Mouse (Mus musculus) cerebellum, adult 18-20 months (tissue): Measurements from ENCODE around the gene Pdzd8.

Experiments used
- DNase-seq, 2 experiments: peaks; one replicate each; pipeline ENCODE4 v3.0.0; 2021

The Pdzd8 gene

DNA sequence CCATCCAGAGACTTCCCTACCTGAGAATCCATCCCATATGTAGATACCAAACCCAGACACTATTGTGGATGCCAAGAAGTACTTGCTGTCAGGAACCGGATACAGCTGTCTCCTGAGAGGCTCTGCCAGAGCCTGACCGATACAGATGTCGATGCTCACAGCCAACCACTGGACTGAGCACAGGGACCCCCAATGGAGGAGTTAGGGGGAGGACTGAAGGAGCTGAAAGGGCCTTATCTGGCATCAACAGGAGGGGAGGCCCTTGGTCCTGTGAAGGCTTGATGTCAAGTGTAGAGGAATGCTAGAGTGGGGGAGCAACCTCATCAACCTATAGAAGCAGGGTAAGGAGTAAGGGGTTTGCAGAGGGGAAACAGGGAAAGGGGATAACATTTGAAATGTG lies 7.2 kb upstream of the Pdzd8 start:
- no peak for DNase-seq

DNA sequence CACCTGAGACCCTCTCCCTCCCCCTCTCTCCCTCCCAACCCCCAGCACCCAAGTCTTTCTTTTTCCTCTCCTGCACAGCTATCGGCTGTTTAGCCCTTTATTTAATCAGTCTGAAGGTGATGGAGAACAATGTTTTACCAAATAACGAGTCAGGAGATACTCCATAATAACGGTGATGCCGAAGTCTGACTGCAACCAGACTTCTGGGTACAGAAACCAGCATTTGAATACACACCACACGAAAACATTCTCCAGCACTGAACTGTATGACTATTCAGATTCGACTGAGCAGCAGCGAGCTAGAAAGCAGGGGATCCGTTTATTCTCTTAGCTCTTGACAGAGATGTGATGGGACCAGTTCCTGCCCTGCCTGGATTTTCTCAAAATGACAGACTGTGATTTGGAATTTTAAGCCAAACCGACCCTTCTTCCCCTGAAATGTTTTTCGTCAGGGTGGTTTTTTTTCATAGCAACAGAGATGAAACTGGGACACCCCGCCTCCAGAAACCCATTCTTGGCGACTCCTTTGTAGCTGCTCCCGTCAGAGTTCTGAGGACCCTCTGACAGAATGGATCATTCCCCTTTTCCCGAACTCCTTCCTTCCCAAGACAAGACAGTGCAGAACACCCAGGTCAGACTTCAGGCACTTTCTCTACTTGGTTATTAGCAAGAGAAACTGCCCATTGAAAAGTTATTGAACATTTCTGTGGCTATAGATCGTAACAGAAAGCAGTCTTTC lies 5.7 kb upstream of the Pdzd8 start:
- no peak for DNase-seq

DNA sequence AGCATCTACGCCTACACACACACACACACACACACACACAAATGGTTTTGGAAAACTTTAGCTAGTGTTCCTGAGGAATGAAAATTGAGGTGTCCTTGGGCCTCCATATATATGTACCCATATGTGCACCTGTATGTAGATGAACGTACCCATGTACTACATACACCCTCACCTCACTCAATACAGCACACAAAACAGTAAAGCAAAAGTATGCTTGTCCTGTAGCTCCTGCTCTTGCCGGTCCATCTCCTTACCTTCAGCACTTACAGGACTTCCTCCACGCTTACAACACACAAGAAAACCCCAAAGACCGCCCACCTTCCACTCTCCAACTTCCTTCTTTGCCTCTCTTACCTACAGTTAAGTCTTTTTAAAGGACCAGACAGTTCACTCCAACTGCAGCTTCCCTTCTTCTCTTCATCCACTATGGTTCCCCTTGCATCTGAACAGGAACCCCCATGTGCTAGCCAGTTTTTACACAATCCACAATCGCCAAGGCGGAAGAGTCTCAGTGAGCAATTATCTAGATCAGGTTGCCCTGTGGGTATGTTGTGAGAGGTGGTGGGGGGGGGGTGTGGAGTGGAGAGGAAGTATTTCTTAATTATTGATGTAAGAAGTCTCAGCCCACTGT lies 4.8 kb upstream of the Pdzd8 start:
- DNase-seq = no peak

DNA sequence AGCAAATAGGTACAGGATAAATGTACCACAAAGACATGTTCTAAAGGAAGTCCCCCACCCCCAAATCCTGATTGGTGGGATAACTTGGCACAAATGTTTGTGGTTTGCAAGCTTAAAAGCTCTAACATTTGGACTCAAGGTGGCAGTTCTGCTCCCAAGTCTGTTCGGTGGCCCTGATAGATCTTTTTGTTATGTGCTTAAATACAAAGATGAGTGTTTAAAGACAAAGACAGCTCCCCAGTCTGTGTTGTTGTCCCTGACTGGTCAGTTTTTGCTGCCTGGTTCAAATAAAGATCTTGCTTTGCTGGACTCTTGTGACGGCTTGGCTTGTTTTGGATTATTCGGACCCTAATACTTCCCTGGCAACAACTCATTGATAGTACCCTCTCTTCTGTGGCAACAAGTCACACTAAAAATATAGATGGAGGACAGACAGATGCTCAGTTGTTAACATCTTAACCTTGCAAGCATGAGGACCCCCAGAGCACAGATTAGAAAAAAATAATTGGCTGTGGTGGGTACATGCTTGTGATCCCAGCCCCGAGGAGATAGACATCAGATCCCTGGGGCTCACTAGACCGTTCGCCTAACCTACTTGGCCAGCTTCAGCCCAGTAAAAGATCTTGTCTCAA lies 3.9 kb upstream of the Pdzd8 start:
- DNase-seq = no peak

DNA sequence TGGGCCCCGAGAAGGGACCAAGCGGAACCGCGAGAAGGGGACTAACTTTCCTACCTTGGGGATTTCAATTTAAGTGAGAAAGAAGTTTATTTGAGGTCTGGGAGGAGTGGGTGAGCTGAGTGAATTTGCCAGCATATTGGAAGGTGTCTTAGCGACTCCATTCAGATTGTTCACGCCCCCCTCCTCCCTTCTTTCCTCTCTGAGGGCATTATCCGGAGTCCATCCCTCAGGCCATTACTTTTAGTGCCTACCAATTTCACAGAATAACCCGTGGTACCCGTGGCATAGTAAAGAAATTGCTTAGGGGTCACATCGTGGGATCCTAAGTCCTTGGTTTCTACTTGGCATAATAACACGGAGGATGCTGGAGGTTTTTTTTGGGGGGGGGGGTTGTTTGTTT lies 745 bp upstream of the Pdzd8 start:
- no peak for DNase-seq

- peak in 1 of 2 experiments; percentile 42 for DNase-seq
These were observed 411 bp downstream of the Pdzd8 start for GRCm38 (mm10) chr19:59345081-59345657.

DNA sequence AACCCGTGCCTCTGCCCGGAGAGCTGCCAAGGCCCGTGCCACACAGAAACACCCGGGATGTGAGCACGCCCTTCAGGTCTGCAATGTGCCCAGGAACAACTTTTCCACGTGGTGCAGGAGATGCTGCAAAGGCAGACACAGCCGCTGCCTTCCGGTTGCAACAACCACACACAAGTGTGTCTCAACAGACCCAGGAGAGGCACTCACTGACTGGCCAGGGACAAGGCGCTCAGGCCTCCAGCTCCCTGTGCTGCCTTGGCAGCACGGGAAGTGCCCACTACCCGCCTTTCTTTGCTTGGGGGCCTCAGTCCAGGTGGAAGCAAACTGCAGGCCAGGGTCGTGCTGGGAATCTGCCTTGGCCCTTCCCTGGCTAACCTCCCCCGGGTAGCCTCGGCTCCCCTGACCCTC lies 1.3 kb downstream of the Pdzd8 start:
- DNase-seq = peak; percentile 29 to 42

DNA sequence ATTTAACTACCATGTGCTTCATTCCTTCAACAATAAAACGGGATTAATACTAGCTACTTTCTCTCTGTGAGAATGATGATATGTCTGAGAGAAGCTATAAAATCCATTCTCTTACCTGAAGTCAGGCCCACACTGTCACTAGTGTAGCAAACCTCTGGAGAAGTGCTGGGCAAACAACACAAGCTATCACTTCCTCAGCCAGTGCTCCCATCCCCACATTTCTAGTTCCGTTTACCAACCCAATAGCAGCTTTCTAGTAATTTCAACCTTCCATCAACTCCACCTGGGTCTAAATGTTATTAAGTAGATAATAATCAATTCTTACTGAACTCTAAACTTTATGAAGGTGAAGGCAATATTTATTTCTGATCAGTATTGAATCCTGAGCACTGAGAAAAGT lies 2.6 kb downstream of the Pdzd8 start:
- no peak for DNase-seq

DNA sequence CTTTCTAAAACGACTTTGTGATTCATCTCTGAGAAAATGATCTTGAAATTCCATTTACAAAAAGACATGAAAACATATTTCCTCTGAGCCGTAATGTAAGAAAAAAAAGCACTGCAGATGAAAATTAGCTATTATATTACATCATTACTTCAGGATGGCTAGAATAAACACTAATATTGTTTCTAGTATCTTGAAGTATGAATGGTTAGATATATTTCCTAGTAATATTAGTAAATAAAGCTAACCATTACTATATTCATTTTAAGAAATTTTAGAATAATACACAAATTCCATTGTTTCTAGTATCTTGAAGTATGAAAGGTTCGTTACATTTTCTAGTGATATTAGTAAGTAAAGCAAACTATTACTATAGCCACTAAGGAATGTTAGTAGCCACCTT lies 5.7 kb downstream of the Pdzd8 start:
- DNase-seq = no peak

- no peak for DNase-seq
These were observed 7.5 kb downstream of the Pdzd8 start for GRCm38 (mm10) chr19:59337872-59338681.

DNA sequence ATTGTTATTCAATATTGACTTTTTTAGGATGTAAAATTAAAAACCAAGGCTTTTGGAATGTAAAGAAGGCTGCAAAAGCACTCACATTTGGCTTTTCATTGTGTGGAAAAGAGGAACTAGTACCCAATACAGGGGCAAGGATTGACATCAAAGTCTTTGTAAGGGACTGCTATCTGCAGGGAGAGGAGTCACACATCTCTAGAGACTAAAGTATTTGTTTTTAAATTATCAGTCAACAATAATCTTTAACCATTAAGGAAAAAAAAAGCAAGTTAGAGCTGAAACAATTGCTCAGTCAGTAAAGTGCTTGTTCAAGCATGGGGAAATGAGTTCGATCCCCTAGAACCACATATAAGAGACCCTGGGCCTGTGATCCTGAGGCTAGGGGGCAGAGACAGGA lies 8.9 kb downstream of the Pdzd8 start:
- no peak for DNase-seq

- DNase-seq = no peak
These were observed 14.8 kb downstream of the Pdzd8 start for GRCm38 (mm10) chr19:59330816-59331225.

DNA sequence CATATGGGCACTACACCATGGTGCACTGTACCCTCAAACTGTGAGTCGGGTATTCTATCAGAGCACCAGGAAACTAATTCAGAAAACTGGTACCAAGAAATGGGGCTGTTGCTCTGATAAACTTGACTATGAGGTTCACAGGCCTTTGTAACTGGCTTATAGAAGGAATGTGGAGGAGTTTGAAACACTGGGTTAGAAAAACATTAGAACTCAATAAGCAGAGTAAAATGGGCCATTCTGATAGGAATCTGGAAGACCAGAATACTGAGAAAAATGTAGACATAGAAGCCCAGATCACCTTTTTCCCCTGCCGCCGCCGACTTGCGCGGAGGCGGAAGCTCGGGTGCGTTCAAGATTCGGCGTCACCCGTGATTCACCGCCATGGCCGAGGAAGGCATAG lies 23.6 kb downstream of the Pdzd8 start, which contains the start of gene Rps12-ps3:
Gene Rps12-ps3, plus strand, starts transcription at position 301 of the 400 bp plus-strand sequence.
- DNase-seq = no peak

- DNase-seq = peak in 1 of 2 experiments; percentile 19
These were observed 29.0 kb downstream of the Pdzd8 start for GRCm38 (mm10) chr19:59316571-59316970.

DNA sequence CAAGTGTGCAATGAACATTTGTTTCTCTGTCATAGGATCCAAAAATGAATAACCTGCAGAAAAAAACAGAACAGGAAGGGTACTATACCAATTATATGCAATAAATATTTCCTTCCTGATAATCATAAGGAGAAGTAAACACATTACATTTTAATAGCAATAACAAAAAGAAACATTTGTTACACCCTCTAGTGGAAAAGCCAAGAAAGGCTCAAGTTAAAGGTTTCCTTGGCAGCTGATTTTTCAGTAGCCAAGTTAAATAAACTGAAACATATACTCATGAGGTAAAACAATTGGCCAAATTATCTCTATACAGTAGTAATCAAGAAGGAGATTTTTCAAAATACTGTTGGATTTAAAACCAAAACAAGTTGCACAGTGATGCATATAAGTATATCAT lies 30.3 kb downstream of the Pdzd8 start:
- DNase-seq = no peak

DNA sequence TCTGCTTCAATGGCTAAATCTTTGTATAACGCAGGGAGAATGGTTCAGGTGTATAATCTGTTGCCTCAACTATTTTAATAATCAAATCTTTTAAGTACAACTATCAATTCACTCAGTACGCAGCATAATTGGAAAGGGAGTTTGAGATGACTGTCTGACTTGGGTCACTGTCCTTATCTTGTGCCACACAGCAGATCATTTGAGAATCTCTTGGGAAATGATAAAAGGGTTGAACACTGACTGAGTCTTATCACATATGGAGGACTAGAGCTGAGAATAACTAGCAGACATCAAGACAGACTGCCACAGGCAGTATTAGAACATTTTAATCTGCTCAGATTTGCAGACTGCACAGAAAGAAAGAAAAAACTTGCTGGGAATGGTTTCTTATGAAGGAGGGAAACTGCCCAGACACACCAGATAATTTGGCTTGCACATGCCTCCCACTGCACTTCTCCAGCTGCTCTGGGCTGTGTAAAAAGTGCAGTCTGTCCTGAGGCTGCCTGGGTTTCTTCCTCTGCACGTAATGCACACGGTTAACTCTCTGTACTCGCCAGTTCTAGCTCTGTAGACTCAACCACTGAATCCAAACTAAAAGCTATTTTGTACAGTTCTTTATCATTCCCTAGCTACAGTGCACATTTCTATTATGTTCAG lies 53.3 kb downstream of the Pdzd8 start:
- DNase-seq = no peak

DNA sequence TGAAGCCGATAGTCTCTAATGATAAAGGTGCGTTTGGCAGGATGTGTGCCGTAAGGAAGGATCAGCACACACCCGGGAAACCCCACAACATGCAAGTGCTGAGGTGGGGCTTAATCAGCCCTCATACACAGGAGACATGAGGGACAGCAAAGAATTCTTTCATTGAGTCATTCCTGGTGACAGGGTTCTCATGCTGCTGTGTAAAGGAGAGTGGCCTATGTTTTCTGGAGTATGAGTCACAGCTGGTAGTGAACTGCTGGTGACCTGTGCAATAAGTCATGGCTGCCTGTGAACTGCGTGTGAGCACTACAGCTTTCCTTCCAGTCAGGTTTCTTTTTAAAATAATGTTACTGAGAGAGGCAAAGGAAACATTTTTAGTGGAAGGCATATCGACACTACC lies 55.8 kb downstream of the Pdzd8 start:
- no peak for DNase-seq

DNA sequence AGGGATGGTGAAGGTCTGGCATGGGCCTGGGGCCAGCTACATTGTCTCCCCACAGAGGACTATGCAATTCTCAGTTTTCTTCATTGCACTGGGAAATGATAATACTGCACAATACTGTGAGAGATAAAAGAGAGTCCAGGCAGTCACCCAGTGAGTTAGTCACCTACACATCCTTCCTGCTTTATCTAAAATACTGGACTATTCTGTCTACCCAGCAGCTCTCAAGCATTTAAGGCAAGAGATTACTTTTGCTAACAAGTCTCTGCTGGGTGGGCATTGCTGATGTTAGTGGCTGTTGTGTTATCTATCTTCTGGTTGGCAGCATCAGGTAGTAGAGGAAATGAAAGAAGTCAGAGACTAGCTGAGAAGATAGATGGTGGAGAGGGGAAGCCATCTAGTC lies 56.5 kb downstream of the Pdzd8 start:
- no peak for DNase-seq

DNA sequence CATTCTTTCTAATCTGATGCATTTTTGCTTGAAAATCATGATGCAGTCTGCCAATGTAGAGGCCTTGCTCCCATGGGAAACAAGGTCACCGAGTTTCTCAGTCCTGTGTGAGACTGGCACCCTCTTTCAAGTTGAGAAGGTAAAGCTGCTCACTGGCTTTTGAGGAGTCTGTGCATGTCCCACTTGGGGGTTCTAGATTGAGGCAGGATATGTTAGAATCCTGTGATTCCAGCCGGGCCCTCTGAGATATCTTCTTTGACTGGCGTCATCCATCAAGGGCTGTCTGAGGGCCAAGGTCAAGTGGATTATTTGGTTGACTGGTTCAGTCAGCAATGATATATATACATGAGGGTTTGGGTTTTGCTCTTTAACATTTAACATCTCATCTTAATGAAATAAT lies 63.6 kb downstream of the Pdzd8 start:
- DNase-seq = no peak

- no peak for DNase-seq
These were observed 64.7 kb downstream of the Pdzd8 start for GRCm38 (mm10) chr19:59280841-59281240.

DNA sequence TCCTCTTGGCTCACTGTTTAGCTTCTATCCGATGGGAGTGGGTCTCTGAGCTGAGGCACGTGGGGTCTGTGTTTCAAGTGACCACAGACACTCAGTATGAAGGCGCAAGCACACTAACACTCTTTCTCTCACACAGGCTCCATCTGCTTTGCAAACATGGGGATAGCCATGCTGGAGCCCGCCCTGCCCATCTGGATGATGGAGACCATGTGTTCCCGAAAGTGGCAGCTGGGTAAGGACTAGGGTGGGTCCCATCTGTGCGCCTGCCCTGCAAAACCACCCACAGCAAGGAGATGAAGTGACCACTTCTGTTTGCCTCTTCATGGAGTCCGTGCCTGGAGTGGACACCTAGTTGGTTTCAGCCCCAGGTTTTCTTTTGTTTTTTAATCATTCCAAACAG lies 69.2 kb downstream of the Pdzd8 start:
- no peak for DNase-seq

- no peak for DNase-seq
These were observed 72.4 kb downstream of the Pdzd8 start for GRCm38 (mm10) chr19:59273190-59273589.
